Mouse (Mus musculus): Measurements from ENCODE around the gene Chd1. TPM values are rescaled to one million over a fixed set of nuclear protein-coding genes. Genes with fewer than 3 reads are reported as not detected.

Chd1 gene
- polyA plus RNA-seq, 1 experiment from 2014 or later, result 9.0 TPM

- Histone ChIP-seq H3K36me3 (ENCODE audit: control insufficient read depth, insufficient read depth) (no peaks in the 10 kb centered on the region), H3K9me3 (replicated peaks; ENCODE audit: control insufficient read depth, low read length) (no peaks in the 10 kb centered on the region), H3K4me1 (ENCODE audit: control insufficient read depth, low read depth, low read length) (no peaks in the 10 kb centered on the region), H3K4me2 (ENCODE audit: low read depth, low read length) (no peak overlapping the region), H3K27me3 (ENCODE audit: control insufficient read depth, insufficient read depth, low read depth, low read length) (no peaks in the 10 kb centered on the region), H3K9ac (ENCODE audit: low read depth, low read length) (no peak overlapping the region), H3K4me3 (ENCODE audit: low read depth, low read length) (no peak overlapping the region), H3K27ac (ENCODE audit: low read length) (no peak overlapping the region)
- no peak for ATAC-seq (ENCODE audit: low read depth)
- 53% methylated on average over 3 of the region's 3 CpGs for WGBS (ENCODE audit: insufficient replicate concordance)
These were observed 109.0 kb downstream of the Chd1 start for GRCm38 (mm10) chr17:15813658-15814212.

GRCm38 (mm10) chr17:15815312-15816018 is 110.7 kb downstream of the Chd1 start:
- 63% methylated on average over 10 of the region's 10 CpGs for WGBS (ENCODE audit: insufficient replicate concordance)
- no peak overlapping the region for H3K27ac ChIP-seq (ENCODE audit: low read length)
- no peak for ATAC-seq (ENCODE audit: low read depth)
- no peak overlapping the region for H3K4me2 ChIP-seq (ENCODE audit: low read depth, low read length)
- H3K4me3 ChIP-seq (ENCODE audit: low read depth, low read length), result no peak overlapping the region
- H3K27me3 ChIP-seq (ENCODE audit: control insufficient read depth, insufficient read depth, low read depth, low read length), result no peaks in the 10 kb centered on the region
- no peaks in the 10 kb centered on the region for H3K36me3 ChIP-seq (ENCODE audit: control insufficient read depth, insufficient read depth)
- H3K9me3 ChIP-seq (replicated peaks; ENCODE audit: control insufficient read depth, low read length), result no peaks in the 10 kb centered on the region
- H3K9ac ChIP-seq (ENCODE audit: low read depth, low read length), result no peak overlapping the region
- no peaks in the 10 kb centered on the region for H3K4me1 ChIP-seq (ENCODE audit: control insufficient read depth, low read depth, low read length)

GRCm38 (mm10) chr17:15816379-15817095 is 111.8 kb downstream of the Chd1 start:
- Histone ChIP-seq H3K4me3 (ENCODE audit: low read depth, low read length) (no peak overlapping the region), H3K4me2 (ENCODE audit: low read depth, low read length) (no peak overlapping the region), H3K9ac (ENCODE audit: low read depth, low read length) (no peak overlapping the region), H3K9me3 (replicated peaks; ENCODE audit: control insufficient read depth, low read length) (no peaks in the 10 kb centered on the region), H3K27ac (ENCODE audit: low read length) (no peak overlapping the region), H3K36me3 (ENCODE audit: control insufficient read depth, insufficient read depth) (no peaks in the 10 kb centered on the region), H3K4me1 (ENCODE audit: control insufficient read depth, low read depth, low read length) (no peaks in the 10 kb centered on the region), H3K27me3 (ENCODE audit: control insufficient read depth, insufficient read depth, low read depth, low read length) (no peaks in the 10 kb centered on the region)
- WGBS (ENCODE audit: insufficient replicate concordance), result 57% methylated on average over 10 of the region's 11 CpGs
- no peak for ATAC-seq (ENCODE audit: low read depth)

- Histone ChIP-seq H3K4me2 (ENCODE audit: low read depth, low read length) (no peak overlapping the region), H3K9me3 (replicated peaks; ENCODE audit: control insufficient read depth, low read length) (no peaks in the 10 kb centered on the region), H3K27ac (ENCODE audit: low read length) (no peak overlapping the region), H3K9ac (ENCODE audit: low read depth, low read length) (no peak overlapping the region), H3K36me3 (ENCODE audit: control insufficient read depth, insufficient read depth) (no peaks in the 10 kb centered on the region), H3K4me1 (ENCODE audit: control insufficient read depth, low read depth, low read length) (no peaks in the 10 kb centered on the region), H3K27me3 (ENCODE audit: control insufficient read depth, insufficient read depth, low read depth, low read length) (no peaks in the 10 kb centered on the region), H3K4me3 (ENCODE audit: low read depth, low read length) (no peak overlapping the region)
- WGBS (ENCODE audit: insufficient replicate concordance), result 71% methylated on average over 5 of the region's 5 CpGs
- no peak for ATAC-seq (ENCODE audit: low read depth)
These were observed 112.3 kb downstream of the Chd1 start for GRCm38 (mm10) chr17:15817096-15817450.

- no peaks in the 10 kb centered on the region; the same call in 1 of the 2 replicates for H3K27me3 ChIP-seq (ENCODE audit: control insufficient read depth, insufficient read depth, low read depth, low read length)
- H3K4me3 ChIP-seq (ENCODE audit: low read depth, low read length), result no peak overlapping the region
- H3K9me3 ChIP-seq (replicated peaks; ENCODE audit: control insufficient read depth, low read length), result no peaks in the 10 kb centered on the region
- H3K4me2 ChIP-seq (ENCODE audit: low read depth, low read length), result no peak overlapping the region
- no peaks in the 10 kb centered on the region for H3K36me3 ChIP-seq (ENCODE audit: control insufficient read depth, insufficient read depth)
- no peak overlapping the region for H3K9ac ChIP-seq (ENCODE audit: low read depth, low read length)
- no peaks in the 10 kb centered on the region for H3K4me1 ChIP-seq (ENCODE audit: control insufficient read depth, low read depth, low read length)
- ATAC-seq (ENCODE audit: low read depth), result no peak
- no peak overlapping the region for H3K27ac ChIP-seq (ENCODE audit: low read length)
- WGBS (ENCODE audit: insufficient replicate concordance), result 58% methylated on average over 2 of the region's 2 CpGs
These were observed 112.9 kb downstream of the Chd1 start for GRCm38 (mm10) chr17:15817634-15818033.

- H3K4me3 ChIP-seq (ENCODE audit: low read depth, low read length), result no peak overlapping the region
- H3K27ac ChIP-seq (ENCODE audit: low read length), result no peak overlapping the region
- H3K4me2 ChIP-seq (ENCODE audit: low read depth, low read length), result no peak overlapping the region
- H3K36me3 ChIP-seq (ENCODE audit: control insufficient read depth, insufficient read depth), result no peaks in the 10 kb centered on the region
- no peak overlapping the region for H3K9ac ChIP-seq (ENCODE audit: low read depth, low read length)
- WGBS (ENCODE audit: insufficient replicate concordance), result 64% methylated on average over 8 of the region's 8 CpGs
- H3K27me3 ChIP-seq (ENCODE audit: control insufficient read depth, insufficient read depth, low read depth, low read length), result no peaks in the 10 kb centered on the region; the same call in 1 of the 2 replicates
- H3K9me3 ChIP-seq (replicated peaks; ENCODE audit: control insufficient read depth, low read length), result no peaks in the 10 kb centered on the region
- H3K4me1 ChIP-seq (ENCODE audit: control insufficient read depth, low read depth, low read length), result no peaks in the 10 kb centered on the region
- no peak for ATAC-seq (ENCODE audit: low read depth)
These were observed 113.6 kb downstream of the Chd1 start for GRCm38 (mm10) chr17:15818372-15818771.

GRCm38 (mm10) chr17:15820146-15820545 is 115.4 kb downstream of the Chd1 start:
- Histone ChIP-seq H3K27ac (ENCODE audit: low read length) (no peak overlapping the region), H3K36me3 (ENCODE audit: control insufficient read depth, insufficient read depth) (no peaks in the 10 kb centered on the region), H3K27me3 (ENCODE audit: control insufficient read depth, insufficient read depth, low read depth, low read length) (peaks cover 14% of the 10 kb centered on the region), H3K4me1 (ENCODE audit: control insufficient read depth, low read depth, low read length) (no peaks in the 10 kb centered on the region), H3K4me2 (ENCODE audit: low read depth, low read length) (no peak overlapping the region), H3K4me3 (ENCODE audit: low read depth, low read length) (no peak overlapping the region), H3K9ac (ENCODE audit: low read depth, low read length) (no peak overlapping the region), H3K9me3 (replicated peaks; ENCODE audit: control insufficient read depth, low read length) (no peaks in the 10 kb centered on the region)
- 57% methylated on average over 6 of the region's 6 CpGs for WGBS (ENCODE audit: insufficient replicate concordance)
- ATAC-seq (ENCODE audit: low read depth), result no peak

GRCm38 (mm10) chr17:15820761-15821160 is 116.0 kb downstream of the Chd1 start:
- H3K4me1 ChIP-seq (ENCODE audit: control insufficient read depth, low read depth, low read length), result no peaks in the 10 kb centered on the region
- no peak overlapping the region for H3K27ac ChIP-seq (ENCODE audit: low read length)
- ATAC-seq (ENCODE audit: low read depth), result no peak
- H3K36me3 ChIP-seq (ENCODE audit: control insufficient read depth, insufficient read depth), result no peaks in the 10 kb centered on the region
- H3K9ac ChIP-seq (ENCODE audit: low read depth, low read length), result no peak overlapping the region
- 65% methylated on average over 10 of the region's 10 CpGs for WGBS (ENCODE audit: insufficient replicate concordance)
- H3K27me3 ChIP-seq (ENCODE audit: control insufficient read depth, insufficient read depth, low read depth, low read length), result peaks cover 20% of the 10 kb centered on the region
- no peak overlapping the region for H3K4me3 ChIP-seq (ENCODE audit: low read depth, low read length)
- H3K4me2 ChIP-seq (ENCODE audit: low read depth, low read length), result no peak overlapping the region
- no peaks in the 10 kb centered on the region for H3K9me3 ChIP-seq (replicated peaks; ENCODE audit: control insufficient read depth, low read length)

GRCm38 (mm10) chr17:15821706-15822105 is 116.9 kb downstream of the Chd1 start:
- no peaks in the 10 kb centered on the region for H3K36me3 ChIP-seq (ENCODE audit: control insufficient read depth, insufficient read depth)
- no peak overlapping the region for H3K4me3 ChIP-seq (ENCODE audit: low read depth, low read length)
- H3K27ac ChIP-seq (ENCODE audit: low read length), result no peak overlapping the region
- H3K27me3 ChIP-seq (ENCODE audit: control insufficient read depth, insufficient read depth, low read depth, low read length), result peaks cover 30% of the 10 kb centered on the region
- H3K9me3 ChIP-seq (replicated peaks; ENCODE audit: control insufficient read depth, low read length), result no peaks in the 10 kb centered on the region
- 55% methylated on average over 4 of the region's 4 CpGs for WGBS (ENCODE audit: insufficient replicate concordance)
- no peak overlapping the region for H3K9ac ChIP-seq (ENCODE audit: low read depth, low read length)
- H3K4me1 ChIP-seq (ENCODE audit: control insufficient read depth, low read depth, low read length), result no peaks in the 10 kb centered on the region; the same call in 1 of the 2 replicates
- ATAC-seq (ENCODE audit: low read depth), result no peak
- H3K4me2 ChIP-seq (ENCODE audit: low read depth, low read length), result no peak overlapping the region

All from liver, embryonic 16.5 days (tissue).